Mouse (Mus musculus): Measurements from ENCODE around the gene Anks3.
A peak's percentile ranks its signal among the peaks of the same experiment; 100 is the strongest.

The Anks3 gene

GRCm38 (mm10) chr16:4963797-4964709 lies at the start of gene Anks3:
Gene Anks3, minus strand, starts transcription at chr16:4964205.
- peak; percentile 89 to 90 for DNase-seq (ENCODE audit: low spot score in 2 of 2)

- DNase-seq (ENCODE audit: low spot score in 2 of 2) = peak; percentile 93 to 94
Observed at GRCm38 (mm10) chr16:5013054-5013838, 49.2 kb upstream of the Anks3 start, which contains the start of gene Rogdi. Gene Rogdi, minus strand, starts transcription at chr16:5013553.

DNA sequence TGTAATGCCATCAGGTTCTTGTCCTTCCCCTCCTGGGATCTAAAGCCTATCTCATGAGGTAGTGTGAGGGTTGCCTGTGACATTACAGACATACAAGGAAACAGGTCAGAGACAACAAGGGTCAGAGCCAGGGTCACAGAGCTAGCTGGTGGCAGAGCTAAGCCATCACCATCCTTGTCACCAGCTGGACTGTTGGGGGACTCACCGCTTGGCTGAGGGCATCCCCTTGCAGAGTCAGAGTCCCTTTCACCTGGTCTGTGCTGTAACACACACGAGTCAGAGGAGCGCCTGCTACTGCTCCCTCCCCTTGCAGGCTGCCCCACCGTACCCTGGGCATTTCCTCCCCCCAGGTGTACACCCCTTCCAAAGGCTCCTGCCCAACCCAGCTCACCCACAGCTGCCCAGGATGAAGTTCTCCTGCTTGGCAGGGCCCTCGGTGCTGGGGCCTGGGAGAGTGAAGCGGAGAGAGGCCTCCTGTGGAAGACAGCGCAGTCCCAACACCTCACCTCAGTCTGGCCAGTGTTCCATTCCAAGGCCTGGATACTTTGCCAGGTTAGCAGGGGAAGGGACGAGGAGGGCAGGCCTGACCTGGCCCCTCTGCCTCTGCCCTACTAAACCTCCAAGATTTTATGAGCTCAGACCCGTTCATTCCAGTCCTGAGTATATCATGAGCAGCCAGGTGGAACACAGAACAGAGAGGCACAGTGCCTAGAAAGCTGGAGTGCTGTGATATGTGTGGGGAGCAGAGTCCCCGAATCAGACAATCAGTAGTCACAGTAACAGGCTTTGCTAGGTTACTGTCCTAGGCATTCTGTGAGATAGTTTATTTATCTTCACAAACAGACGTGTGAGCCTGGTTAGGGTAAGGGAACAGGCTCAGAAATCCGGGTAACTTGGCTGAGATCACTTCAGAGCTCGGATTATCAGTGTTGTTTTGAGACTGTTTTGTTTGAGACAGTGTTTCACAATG lies 48.3 kb upstream of the Anks3 start:
- DNase-seq (ENCODE audit: low spot score in 2 of 2) = no peak

GRCm38 (mm10) chr16:5011285-5011684 lies 47.3 kb upstream of the Anks3 start:
- no peak for DNase-seq (ENCODE audit: low spot score in 2 of 2)

- no peak for DNase-seq (ENCODE audit: low spot score in 2 of 2)
Observed at GRCm38 (mm10) chr16:5010371-5010935, 46.4 kb upstream of the Anks3 start.

DNA sequence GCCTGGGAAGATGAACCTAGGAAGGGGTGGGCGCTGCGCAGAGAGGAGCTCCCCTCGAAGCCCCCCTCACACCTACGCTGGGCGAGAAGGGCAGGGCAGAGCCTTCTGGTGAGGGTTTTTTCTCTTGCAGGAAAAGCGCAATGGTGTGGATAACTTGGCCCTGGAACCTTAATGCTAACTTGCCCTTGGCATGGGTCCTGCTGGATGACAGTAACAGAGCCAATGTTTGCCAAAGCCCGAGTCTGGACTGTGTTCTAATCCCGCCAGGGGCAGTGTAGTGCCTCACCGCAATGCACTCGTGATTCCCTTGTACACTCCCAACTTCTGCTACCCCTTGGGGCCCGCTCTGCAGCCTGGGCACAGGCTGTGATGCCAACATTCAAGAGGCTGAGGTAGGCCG lies 44.1 kb upstream of the Anks3 start:
- DNase-seq (ENCODE audit: low spot score in 2 of 2) = no peak

- no peak for DNase-seq (ENCODE audit: low spot score in 2 of 2)
Observed at GRCm38 (mm10) chr16:5007492-5007891, 43.5 kb upstream of the Anks3 start.

GRCm38 (mm10) chr16:5007067-5007466 lies 43.1 kb upstream of the Anks3 start, which contains the start of gene Smim22:
Gene Smim22, plus strand, starts transcription at chr16:5007288.
- no peak for DNase-seq (ENCODE audit: low spot score in 2 of 2)

GRCm38 (mm10) chr16:5000611-5001010 lies 36.6 kb upstream of the Anks3 start:
- DNase-seq (ENCODE audit: low spot score in 2 of 2) = no peak

DNA sequence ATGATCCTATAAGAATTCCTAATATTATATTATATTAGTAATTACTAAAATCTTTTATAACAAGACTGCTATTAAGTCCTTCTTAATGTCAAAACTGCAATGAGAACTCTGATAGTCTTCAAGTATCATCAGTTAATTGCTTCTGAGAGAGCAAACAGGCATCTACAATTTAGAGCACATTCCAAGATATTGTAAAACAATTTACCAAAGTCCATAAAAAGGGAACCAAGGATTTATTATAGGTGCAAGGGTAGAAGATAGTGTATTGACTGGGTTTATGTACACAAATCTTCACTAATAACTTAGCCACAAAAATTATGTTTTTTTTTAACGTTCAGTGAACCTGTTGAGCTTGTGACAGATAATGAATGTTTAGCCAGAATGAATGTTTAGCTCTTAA lies 35.0 kb upstream of the Anks3 start:
- no peak for DNase-seq (ENCODE audit: low spot score in 2 of 2)

- DNase-seq (ENCODE audit: low spot score in 2 of 2) = no peak
Observed at GRCm38 (mm10) chr16:4997553-4997952, 33.5 kb upstream of the Anks3 start, which contains the start of gene Sept12. Gene Sept12, minus strand, starts transcription at chr16:4997852.

- no peak for DNase-seq (ENCODE audit: low spot score in 2 of 2)
Observed at GRCm38 (mm10) chr16:4993276-4993675, 29.3 kb upstream of the Anks3 start.

DNA sequence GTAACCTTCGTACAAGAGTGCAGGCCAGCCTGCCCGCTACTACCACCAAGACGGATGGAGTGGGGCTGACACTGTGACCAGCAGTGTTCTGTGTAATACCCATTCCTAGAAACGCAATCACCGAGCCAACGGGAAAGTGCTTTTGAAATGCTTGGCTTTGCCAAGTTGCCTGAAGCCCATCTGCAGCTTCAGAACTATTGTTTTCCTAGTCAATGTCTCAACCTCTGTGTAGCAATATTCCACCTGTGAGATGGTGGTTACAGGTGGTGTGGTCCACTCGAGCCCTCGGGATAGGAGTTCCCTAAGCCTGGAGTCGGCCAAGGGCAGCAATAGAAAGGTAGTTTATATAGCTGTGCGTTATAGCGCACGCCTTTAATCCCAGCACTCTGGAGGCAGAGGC lies 20.7 kb upstream of the Anks3 start:
- no peak for DNase-seq (ENCODE audit: low spot score in 2 of 2)

- DNase-seq (ENCODE audit: low spot score in 2 of 2) = no peak
Observed at GRCm38 (mm10) chr16:4979755-4980380, 15.9 kb upstream of the Anks3 start.

DNA sequence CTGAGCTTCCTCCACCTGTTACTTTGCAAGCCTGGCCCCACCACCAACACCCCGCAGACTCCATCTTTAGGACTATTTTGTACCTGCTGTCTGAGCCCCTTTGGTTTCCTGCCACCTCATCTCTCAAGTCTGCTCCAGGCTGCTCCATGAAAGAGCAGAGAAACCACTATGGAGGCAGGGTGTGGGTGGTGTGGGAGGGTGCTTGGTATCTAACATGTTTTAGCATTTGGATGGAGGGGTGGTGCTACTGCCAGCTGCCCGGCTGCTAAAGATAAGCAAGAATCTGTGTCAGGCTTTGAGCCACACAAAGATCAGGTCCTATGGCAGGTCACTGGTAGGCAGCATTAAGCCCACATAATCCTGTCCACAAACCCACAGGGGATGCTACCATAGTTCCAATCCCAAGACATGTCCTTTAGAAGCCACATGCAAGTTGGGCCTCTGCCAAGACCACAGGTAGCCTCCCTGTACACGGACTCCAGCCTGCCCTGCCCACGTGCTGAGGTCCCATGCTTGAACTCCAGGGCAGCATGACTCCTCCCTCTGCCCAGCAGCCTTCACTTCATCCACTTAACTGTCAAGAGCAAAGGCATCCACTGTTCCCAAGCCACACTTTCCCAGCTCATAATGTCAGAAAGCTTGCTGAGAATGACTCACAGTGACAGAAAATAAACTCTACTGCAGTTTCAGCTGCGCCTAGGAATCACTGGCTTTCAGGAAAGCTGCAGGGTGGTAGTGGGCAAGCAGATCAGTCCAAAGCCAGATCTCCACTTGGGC lies 14.5 kb upstream of the Anks3 start:
- no peak for DNase-seq (ENCODE audit: low spot score in 2 of 2)

GRCm38 (mm10) chr16:4976180-4976579 lies 12.2 kb upstream of the Anks3 start:
- DNase-seq (ENCODE audit: low spot score in 2 of 2) = no peak

DNA sequence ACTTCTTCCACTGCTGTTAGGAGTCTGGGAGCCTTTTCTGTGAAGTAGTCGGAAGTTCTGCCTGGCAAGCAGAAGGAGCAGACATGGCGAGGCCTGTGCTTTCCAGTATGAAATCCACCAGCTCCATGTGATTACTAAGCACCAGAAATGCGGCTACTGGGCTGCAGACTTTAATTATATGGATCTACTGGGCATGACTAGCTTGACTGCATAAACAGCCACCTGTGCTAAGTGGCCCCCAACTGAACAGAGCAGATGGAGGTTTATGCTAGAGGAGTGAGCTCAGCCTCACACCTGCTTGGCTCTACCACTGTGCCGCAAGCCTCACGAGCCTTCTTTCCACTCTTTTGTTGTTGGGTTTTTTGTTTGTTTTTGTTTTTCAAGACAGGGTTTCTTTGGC lies 10.5 kb upstream of the Anks3 start:
- peak; percentile 25 to 31 for DNase-seq (ENCODE audit: low spot score in 2 of 2)

DNA sequence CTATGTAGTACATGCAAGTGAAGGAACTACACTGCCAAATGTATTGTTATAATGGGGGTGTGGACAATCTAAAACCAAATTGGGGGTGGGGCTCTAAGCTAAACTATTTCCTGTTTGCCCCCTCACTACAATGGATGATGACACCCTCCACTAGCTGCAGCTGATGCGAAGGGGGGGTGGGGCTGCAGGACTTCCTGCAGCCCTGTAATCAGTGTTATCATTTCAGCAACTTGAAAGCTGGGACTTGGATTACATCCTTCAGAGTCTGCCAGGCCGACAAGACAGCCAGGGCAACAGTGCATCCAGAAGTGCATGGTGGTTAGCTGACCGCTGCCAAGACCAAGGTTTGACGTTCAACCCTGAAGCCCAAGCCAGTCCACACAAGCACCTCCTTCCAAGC lies 7.6 kb upstream of the Anks3 start:
- DNase-seq (ENCODE audit: low spot score in 2 of 2) = no peak

DNA sequence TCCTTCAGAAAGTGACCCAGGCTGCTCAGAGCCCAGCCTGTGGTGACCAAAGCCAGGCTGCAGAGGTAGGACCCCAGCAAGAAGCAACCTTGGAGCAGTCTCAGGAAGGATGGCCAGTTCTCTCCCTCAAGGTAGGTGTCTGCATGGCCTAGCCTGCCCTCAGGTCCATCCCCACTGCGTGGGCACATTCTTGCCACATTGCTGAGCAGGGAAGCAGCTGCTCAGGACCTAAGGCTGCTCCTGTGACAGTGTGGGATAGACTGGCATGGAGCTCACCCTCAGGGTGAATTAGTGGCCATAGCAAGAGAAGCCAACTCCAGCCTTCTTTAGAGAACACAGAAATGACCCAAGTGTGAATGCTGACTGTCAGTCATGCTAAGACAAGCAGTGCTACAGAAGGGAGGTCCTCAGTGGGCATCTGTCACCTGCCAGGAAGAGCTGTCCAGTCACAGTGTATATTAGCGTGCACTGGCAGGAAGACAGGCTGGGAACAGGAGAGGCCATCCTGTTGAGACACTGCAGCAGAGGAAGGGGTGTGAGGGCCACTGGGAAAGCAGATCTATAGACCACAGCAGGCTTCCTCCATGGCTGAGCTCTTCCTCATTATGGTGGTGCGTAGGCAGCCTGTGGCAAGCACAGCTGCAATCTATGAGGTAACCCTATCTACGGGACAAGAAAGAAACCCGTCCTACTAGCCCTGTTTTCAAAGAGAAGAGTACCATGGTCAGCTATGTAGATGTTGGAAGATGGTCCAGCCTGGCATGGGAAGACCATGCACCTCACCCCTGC lies 5.2 kb upstream of the Anks3 start:
- no peak for DNase-seq (ENCODE audit: low spot score in 2 of 2)
